Mouse (Mus musculus) intestine, postnatal 0 days (tissue): ENCODE measurements around the gene Cenpx. TPM values are rescaled to one million over a fixed set of nuclear protein-coding genes. Genes with fewer than 3 reads are reported as not detected.

Experiments used
- ATAC-seq: fragments of 200-750 bp; cut with Nextera tagmentation; 2 replicates; pipeline ENCODE4 v1.8.0; 2017; ENCODE audit warnings: mild to moderate bottlenecking, moderate TSS enrichment, moderate library complexity
- H3K27ac ChIP-seq: fragments of 300-500 bp; sonication (generic); 2 replicates; pipeline ENCODE4 v1.5.1; 2014; ENCODE audit warnings: mild to moderate bottlenecking, low read depth, low read length, moderate library complexity
- H3K27me3 ChIP-seq: fragments of 300-500 bp; sonication (generic); replicated peaks from 2 replicates; pipeline ENCODE4 v1.6.1; 2014; ENCODE audit warnings: low read length, mixed read lengths; ENCODE audit not compliant: control insufficient read depth, insufficient read depth
- H3K36me3 ChIP-seq: fragments of 300-500 bp; sonication (generic); 2 replicates; pipeline ENCODE4 v1.6.1; 2014; ENCODE audit warnings: mild to moderate bottlenecking, moderate library complexity; ENCODE audit not compliant: control insufficient read depth, insufficient read depth
- H3K4me1 ChIP-seq: fragments of 300-500 bp; sonication (generic); replicated peaks from 2 replicates; pipeline ENCODE4 v1.6.1; 2014; ENCODE audit warnings: antibody characterized with exemption, low read length, mixed read lengths; ENCODE audit not compliant: control insufficient read depth, insufficient read depth
- H3K4me2 ChIP-seq: fragments of 300-500 bp; sonication (generic); replicated peaks from 2 replicates; pipeline ENCODE4 v1.6.1; 2014; ENCODE audit warnings: low read depth, mild to moderate bottlenecking, moderate library complexity
- H3K4me3 ChIP-seq: fragments of 300-500 bp; sonication (generic); 2 replicates; pipeline ENCODE4 v1.5.1; 2014; ENCODE audit warnings: low read depth, low read length
- H3K9ac ChIP-seq: fragments of 300-500 bp; sonication (generic); 2 replicates; pipeline ENCODE4 v1.6.1; 2014; ENCODE audit warnings: mild to moderate bottlenecking, low read depth, low read length
- H3K9me3 ChIP-seq: fragments of 300-500 bp; sonication (generic); 2 replicates; pipeline ENCODE4 v1.6.1; 2016; ENCODE audit warnings: mixed run types; ENCODE audit not compliant: control insufficient read depth
- CTCF ChIP-seq: sonication (generic); IDR thresholded peaks from 2 replicates; pipeline ENCODE4 v1.5.1; 2016; ENCODE audit warnings: low read depth, mild to moderate bottlenecking, control low read depth, antibody characterized with exemption, moderate library complexity
- whole genome bisulfite sequencing: fragments of 180-500 bp; shearing (Covaris S2); extraction: QIAGEN DNeasy Blood & Tissue Kit; methylation state at CpG from one replicate; pipeline ENCODE4 v1.1.7; 2014; 5-methylcytosine and 5-hydroxymethylcytosine counted together
- polyA plus RNA-seq: library from polyadenylated mRNA; unstranded; fragments of >200 nt; fragmentation: Nextera tagmentation; extraction: Ambion mirVana; gene quantifications from 2 replicates; pipeline ENCODE4 v1.2.1, GENCODE M21; 2015

Gene Cenpx
- polyA plus RNA-seq, 1 experiment from 2014 or later, result 131 TPM

DNA sequence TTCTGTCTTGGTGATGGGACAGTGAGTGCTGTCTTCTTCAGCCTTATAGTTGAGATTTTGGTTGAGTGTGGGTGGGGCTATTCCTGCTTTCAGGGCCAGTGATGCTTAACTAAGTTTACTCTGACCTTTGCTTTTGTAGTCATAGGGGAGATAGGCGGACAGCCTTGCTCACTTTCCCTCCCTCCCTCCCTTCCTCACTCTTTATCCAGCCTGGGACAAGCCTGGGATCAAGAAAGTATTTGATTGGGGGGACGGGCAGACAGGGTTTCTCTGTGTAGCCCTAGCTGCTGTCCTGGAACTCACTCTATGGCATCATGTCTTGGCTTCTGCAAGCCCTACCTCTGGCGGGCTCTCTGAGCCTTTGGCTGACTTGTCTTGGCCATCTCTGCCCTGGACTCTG, 20.1 kb downstream of the Cenpx start:
- Histone ChIP-seq H3K36me3 (peaks cover 53% of the 10 kb centered on the region), H3K9ac (no peak overlapping the region), H3K4me3 (no peak overlapping the region), H3K27ac (no peak overlapping the region), H3K4me1 (no peaks in the 10 kb centered on the region), H3K9me3 (no peaks in the 10 kb centered on the region), H3K27me3 (no peaks in the 10 kb centered on the region), H3K4me2 (no peak overlapping the region)
- WGBS, result 88% methylated on average over 3 of the region's 3 CpGs
- no peak for ATAC-seq
- no peak for TF ChIP-seq CTCF

DNA sequence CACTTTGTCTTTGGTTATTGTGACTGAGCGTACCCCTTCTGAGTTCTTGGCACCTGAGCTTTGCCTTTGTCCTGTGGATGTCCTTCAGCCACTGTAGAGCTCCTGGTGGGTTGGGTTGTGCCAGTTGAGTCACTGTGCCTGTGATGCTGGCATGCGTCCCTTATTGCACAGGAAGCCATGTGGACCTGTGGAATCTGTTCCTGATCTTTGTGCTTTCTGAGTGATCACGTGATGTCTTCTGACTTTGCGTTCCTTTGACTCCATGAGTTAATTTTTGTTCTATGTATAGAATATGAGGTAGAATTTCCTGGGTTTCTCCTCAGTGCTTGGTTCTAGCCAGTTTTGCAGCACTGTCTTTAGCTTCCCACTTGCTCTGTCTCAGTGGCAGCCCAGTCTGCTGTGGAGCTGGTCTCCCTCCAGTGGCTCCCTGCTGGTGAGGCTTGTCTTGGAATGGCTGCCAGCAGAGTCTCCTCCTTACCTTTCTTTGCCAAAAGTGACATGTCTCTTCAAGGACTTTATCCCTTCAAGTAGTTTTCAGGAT, 21.0 kb downstream of the Cenpx start:
- Histone ChIP-seq H3K4me2 (no peak overlapping the region), H3K4me1 (no peaks in the 10 kb centered on the region), H3K9me3 (no peaks in the 10 kb centered on the region), H3K27ac (peak overlapping the region; percentile 46), H3K27me3 (no peaks in the 10 kb centered on the region), H3K9ac (no peak overlapping the region), H3K4me3 (no peak overlapping the region), H3K36me3 (peaks cover 57% of the 10 kb centered on the region)
- 69% methylated on average over 4 of the region's 4 CpGs for WGBS
- no peak for TF ChIP-seq CTCF
- ATAC-seq, result peak; percentile 62; the same call in 1 of the 2 replicates

DNA sequence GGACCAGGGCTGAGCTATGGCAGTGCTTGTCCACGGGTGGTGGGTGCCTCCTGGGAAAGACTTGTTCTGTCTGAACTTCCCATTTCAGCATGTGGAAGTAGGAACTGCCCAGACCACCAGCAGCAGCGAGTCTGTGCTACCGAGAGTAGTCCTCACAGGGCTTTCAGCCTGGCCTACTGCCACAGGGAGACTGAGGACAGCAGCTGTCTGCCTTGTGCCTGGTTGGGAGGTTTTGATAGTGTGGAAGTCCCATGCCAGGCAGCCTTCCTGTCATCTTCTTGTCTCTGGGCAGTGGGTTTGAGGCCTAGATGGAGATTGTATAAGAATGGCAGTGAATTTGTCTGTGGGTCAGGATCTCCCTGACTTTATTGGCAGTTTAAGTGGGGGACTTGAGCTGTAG, 24.2 kb downstream of the Cenpx start:
- Histone ChIP-seq H3K4me1 (no peaks in the 10 kb centered on the region), H3K9me3 (no peaks in the 10 kb centered on the region), H3K4me3 (no peak overlapping the region), H3K27me3 (no peaks in the 10 kb centered on the region), H3K9ac (no peak overlapping the region), H3K4me2 (no peak overlapping the region), H3K36me3 (peaks cover 55% of the 10 kb centered on the region), H3K27ac (no peak overlapping the region)
- TF ChIP-seq CTCF, result no peak
- 85% methylated on average over 3 of the region's 3 CpGs for WGBS
- no peak for ATAC-seq

DNA sequence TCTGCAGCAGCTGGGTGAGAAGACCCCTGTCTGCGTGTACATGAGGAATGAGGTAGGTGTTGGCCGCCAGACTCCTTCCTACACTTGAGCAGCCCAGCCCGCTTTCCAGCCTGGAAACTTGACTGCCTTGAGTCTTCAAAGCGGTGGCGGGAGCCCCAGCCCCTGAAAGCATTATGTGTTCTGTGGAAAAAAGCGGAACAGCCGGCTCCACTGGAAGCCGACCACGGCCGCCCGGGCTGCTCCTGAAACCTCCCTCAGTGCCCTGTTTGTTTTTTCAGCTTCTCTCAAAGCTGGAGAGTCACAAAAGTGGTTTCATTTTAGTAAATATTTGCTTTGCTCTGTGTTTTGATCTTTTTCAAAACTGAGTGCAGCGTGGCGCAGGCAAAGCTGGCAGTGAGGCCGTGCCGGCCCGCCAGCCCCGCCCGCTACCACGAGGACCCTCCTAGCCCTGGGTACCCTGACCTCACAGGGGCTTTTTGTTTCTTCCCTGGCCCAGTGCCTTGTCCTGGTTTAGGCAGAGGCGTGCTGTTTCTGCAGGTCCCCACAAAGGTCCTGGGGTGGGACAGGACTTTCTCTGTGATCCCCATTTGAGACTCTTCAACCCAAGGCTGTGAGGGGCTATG, 26.8 kb downstream of the Cenpx start:
- Histone ChIP-seq H3K9ac (no peak overlapping the region), H3K9me3 (no peaks in the 10 kb centered on the region), H3K36me3 (peaks cover 69% of the 10 kb centered on the region), H3K4me3 (no peak overlapping the region), H3K4me2 (no peak overlapping the region), H3K27me3 (no peaks in the 10 kb centered on the region), H3K4me1 (no peaks in the 10 kb centered on the region), H3K27ac (no peak overlapping the region)
- ATAC-seq, result no peak
- WGBS, result 74% methylated on average over 20 of the region's 20 CpGs
- TF ChIP-seq CTCF, result no peak

DNA sequence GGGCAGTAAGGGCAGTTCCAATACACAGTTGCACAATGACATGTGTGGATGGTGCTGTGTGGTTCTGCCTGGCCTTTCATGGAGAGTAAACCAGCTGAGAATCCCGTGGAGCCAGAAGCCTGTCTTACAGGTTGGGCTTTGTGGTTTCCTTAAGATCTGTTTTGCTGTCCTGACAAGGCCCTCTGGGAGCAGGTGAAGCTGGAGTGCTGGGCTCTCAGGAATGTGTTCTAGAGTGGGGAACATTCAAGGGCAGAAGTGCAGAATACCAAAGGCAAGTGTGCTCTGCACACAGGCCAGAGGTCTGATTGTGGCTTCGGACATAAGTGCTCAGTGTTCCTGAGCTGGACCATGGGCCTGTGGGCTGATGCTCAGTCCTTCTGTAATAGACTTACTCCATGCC, 28.9 kb downstream of the Cenpx start:
- Histone ChIP-seq H3K9ac (no peak overlapping the region), H3K27me3 (no peaks in the 10 kb centered on the region), H3K4me3 (no peak overlapping the region), H3K36me3 (peaks cover 81% of the 10 kb centered on the region), H3K27ac (no peak overlapping the region), H3K4me2 (no peak overlapping the region), H3K4me1 (no peaks in the 10 kb centered on the region), H3K9me3 (no peaks in the 10 kb centered on the region)
- WGBS, result 83% methylated on average over 2 of the region's 2 CpGs
- TF ChIP-seq CTCF, result no peak
- ATAC-seq, result no peak

DNA sequence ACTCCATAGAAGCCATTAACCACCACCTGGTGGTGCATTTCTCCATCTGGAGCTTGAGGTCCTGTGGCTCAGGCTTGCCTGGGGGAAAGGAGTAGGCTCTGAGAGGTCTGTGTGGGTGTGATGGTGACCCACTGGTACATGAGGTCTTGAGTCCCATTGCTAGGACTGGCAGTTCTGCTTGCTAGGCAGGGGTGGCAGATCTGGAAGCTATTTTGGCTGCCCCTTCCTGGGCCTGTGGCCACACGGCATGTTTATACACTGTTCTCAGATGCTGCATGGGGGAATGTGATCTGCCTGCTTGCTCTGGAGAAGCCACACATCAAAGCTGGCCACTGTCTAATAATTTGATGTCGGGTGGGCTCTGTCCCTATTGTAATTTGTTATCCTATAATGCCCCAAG, 29.5 kb downstream of the Cenpx start:
- no peak overlapping the region for H3K4me3 ChIP-seq
- H3K27me3 ChIP-seq, result no peaks in the 10 kb centered on the region
- H3K36me3 ChIP-seq, result peaks cover 80% of the 10 kb centered on the region
- ATAC-seq, result no peak
- TF ChIP-seq CTCF, result no peak
- no peaks in the 10 kb centered on the region for H3K4me1 ChIP-seq
- H3K4me2 ChIP-seq, result no peak overlapping the region
- H3K9me3 ChIP-seq, result no peaks in the 10 kb centered on the region
- H3K27ac ChIP-seq, result no peak overlapping the region
- WGBS, result 81% methylated on average over 2 of the region's 2 CpGs
- no peak overlapping the region for H3K9ac ChIP-seq

DNA sequence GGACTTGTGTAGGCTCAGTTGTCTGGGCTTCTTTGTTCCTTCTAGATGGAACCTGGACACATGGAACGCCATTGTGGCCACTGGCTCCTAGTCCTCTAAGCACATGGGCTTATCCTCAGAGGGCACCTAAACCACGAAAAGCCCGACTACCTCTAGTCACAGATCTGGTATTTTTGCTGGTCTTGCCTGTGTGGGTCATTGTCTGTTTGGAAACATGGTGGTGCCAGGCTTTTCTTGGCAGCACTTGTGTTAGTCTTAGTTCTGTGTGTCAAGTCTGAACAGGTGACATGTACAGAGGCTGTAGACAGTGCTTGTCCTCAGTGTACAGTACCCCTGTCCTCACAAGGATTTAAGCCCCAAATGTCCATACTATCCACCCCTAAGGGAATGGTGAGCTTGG, 30.0 kb downstream of the Cenpx start:
- no peak overlapping the region for H3K9ac ChIP-seq
- H3K9me3 ChIP-seq, result no peaks in the 10 kb centered on the region
- H3K4me1 ChIP-seq, result no peaks in the 10 kb centered on the region
- H3K4me3 ChIP-seq, result no peak overlapping the region
- peaks cover 80% of the 10 kb centered on the region for H3K36me3 ChIP-seq
- TF ChIP-seq CTCF, result no peak
- no peak overlapping the region for H3K4me2 ChIP-seq
- no peak for ATAC-seq
- H3K27ac ChIP-seq, result no peak overlapping the region
- H3K27me3 ChIP-seq, result no peaks in the 10 kb centered on the region
- WGBS, result 97% methylated on average over 3 of the region's 3 CpGs
